Mouse (Mus musculus) left cerebral cortex, postnatal 14 days (tissue): ENCODE results near the gene Papss1. TPM values are rescaled to one million over a fixed set of nuclear protein-coding genes. Genes with fewer than 3 reads are reported as not detected.

Experiments
- DNase-seq, 2 experiments: peaks; one replicate each; pipeline ENCODE4 v3.0.0; 2021 to 2022; ENCODE audit warnings: low spot score in 2 of 2, mixed read lengths in 1 of 2
- intact Hi-C: fragments of 180-260 bp; cut with DNase I; formaldehyde crosslinking; loops from one replicate; pipeline ENCODE4 v1.15.1; 2025
- total RNA-seq, 2 experiments: library from RNA; stranded (reverse); gene quantifications; 2 replicates each; pipeline ENCODE4 v1.2.3; 2021

Papss1 gene
- total RNA-seq, 2 experiments from 2014 or later = 69.9 to 73.5 TPM

DNA sequence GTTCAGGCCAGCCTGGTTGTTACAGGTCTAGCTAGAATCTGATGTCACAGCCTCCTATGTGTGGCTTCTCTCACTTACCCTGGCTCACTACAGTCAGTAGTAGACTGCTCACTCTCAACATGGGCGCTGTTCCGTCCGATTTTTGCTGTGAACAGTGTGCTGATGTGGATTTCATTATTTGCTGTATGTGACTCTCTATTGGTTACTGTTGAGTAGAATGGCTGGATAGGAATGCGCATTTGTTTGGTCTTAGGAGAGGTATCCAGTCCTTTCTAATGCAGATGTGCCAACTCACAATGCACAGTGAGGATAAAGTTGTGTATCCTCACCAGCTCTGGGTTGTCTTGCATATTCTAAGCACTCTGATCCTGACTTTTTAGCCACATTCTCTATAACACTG lies 62.9 kb downstream of the Papss1 start:
- intact Hi-C loops = no loop called here
- DNase-seq = no peak

- intact Hi-C loops = no loop called here
- no peak for DNase-seq
Observed at GRCm38 (mm10) chr3:131628265-131628664, 63.7 kb downstream of the Papss1 start.

- no peak for DNase-seq
- intact Hi-C loops = no loop called here
Observed at GRCm38 (mm10) chr3:131628931-131629330, 64.4 kb downstream of the Papss1 start.

- intact Hi-C loops = no loop called here
- DNase-seq = no peak
Observed at GRCm38 (mm10) chr3:131630407-131631317, 66.1 kb downstream of the Papss1 start.

DNA sequence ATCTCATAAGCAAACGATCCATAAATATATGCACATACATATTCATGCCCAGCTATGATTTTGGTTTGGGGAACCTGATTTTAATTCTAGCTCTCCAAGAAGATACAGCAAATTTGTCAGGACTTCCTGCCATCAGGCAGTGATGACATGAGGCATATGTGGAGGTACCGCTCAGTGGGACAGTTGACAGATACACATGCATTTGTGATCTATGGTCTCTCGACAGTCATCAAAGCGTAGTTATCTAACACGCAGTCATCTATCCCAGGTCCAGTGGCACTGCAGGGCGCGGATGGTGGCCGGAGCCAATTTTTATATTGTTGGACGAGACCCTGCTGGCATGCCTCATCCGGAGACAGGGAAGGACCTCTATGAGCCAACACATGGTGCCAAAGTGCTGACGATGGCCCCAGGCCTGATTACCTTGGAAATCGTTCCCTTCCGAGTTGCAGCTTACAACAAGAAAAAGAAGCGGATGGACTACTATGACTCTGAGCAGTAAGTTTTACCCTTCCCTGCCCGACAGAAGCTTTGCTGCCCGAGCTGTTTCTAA lies 66.8 kb downstream of the Papss1 start:
- intact Hi-C loops = no loop called here
- DNase-seq = no peak

GRCm38 (mm10) chr3:131634091-131634490 lies 69.5 kb downstream of the Papss1 start:
- no peak for DNase-seq
- intact Hi-C loops = no loop called here

DNA sequence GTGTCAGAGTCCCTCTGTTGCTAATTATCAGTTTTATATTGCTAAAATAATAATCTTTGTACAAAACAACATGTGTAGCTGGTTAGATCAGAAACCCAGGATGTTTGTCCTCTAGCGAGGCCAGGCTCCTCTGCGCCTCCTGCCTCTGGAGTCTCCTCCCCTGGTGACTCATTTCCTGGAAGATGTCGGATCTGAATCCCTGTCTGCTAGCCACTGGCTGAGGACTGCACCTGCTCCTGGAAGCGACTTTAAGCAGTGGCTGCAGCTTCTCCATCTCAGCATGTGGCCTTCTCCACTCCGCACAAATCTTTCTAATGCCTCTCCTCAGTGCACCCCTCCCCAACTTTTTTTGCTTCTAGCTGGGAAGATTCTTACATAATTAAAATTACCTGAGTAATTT lies 71.6 kb downstream of the Papss1 start:
- no peak for DNase-seq
- intact Hi-C loops = no loop called here

GRCm38 (mm10) chr3:131637008-131637407 lies 72.4 kb downstream of the Papss1 start:
- intact Hi-C loops = no loop called here
- DNase-seq = no peak

- no peak for DNase-seq
- intact Hi-C loops = no loop called here
Observed at GRCm38 (mm10) chr3:131637664-131638063, 73.1 kb downstream of the Papss1 start.

DNA sequence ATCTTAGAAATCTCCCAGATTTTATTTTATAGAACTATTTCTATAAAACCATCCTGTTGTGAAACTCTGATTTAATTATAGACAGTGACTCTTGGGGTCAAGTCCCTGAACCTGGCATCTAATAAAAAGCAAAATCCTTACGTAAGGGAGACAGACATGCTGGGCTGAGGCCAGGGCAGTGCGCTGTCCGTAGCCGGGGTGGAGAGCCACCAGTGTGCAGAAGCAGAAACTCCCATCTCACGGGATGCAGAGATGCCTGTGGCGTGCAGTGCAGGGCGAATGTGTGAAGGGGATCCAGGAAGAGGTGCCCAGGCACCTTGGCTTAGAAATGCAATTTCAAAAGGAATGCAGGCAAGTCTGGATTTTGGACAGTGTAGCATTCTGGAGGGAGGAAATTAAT lies 73.6 kb downstream of the Papss1 start:
- no peak for DNase-seq
- intact Hi-C loops = no loop called here

DNA sequence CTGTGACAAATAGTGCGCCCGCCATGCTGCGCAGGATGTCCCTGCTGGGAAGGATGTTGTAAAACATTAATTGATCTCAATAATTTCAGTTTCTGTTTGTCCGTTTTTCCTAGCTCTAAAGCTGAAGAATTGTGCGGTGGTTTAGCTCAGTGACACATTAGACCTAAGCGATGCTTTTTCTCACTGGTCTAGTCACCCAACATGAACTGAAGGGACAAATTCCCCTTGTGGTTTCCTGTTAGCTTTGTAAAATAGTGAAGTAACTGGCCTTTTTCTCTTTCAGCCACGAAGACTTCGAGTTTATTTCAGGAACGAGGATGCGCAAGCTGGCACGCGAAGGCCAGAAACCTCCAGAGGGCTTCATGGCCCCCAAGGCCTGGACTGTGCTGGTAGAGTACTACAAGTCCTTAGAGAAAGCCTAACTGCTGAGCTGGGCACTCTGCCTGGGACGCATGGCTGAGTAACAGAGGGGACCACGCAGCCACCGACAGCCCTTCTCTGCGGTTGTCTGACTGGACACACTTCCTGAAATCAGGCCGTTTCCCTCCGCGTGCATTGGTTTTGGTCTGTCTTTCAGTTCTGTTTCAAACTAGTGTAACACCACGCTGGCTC lies 78.2 kb downstream of the Papss1 start:
- intact Hi-C loops = no loop called here
- peak; percentile 47 to 49 for DNase-seq

GRCm38 (mm10) chr3:131645203-131645602 lies 80.6 kb downstream of the Papss1 start:
- intact Hi-C loops = no loop called here
- no peak for DNase-seq

- intact Hi-C loops = no loop called here
- no peak for DNase-seq
Observed at GRCm38 (mm10) chr3:131654366-131654765, 89.8 kb downstream of the Papss1 start.

DNA sequence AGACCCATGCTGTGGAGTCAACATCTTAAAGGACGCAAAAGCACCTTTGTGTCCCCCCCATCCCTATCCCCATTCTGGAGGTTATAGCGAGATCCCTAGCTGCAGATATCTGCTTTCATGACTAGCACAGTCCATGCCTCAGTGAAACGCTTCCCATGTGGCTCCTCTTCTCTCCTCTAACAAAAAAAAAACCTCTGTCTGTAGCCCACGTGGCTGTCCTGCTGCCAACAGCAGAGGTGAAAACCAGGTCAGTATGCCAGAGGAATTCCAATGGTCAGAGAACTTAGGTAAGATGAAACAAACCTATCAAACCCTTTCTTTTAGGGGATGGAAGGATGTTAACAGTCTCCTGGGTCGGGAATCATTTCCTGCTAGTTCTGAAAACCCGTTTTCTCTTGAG lies 91.5 kb downstream of the Papss1 start:
- no peak for DNase-seq
- intact Hi-C loops = no loop called here

DNA sequence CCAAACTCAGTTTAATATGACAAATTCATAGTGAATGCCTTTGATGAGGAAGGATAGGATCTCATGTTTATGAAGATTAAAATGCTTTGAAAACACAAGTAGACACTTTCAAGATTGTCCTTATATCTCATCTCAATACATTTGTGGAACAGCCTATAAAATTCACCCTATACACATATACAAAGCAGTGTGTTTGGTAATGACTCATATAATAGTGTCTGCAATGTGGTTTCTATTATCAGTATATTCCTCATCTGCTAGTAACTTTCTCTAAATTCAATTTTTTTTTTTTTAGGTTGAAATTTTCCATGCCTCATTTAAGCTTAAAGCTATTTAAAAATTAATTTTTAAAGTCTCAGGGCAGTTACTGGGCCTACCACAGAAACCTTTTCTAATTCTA lies 95.6 kb downstream of the Papss1 start:
- intact Hi-C loops = no loop called here
- DNase-seq = no peak

- no peak for DNase-seq
- intact Hi-C loops = no loop called here
Observed at GRCm38 (mm10) chr3:131660629-131661028, 96.1 kb downstream of the Papss1 start.

DNA sequence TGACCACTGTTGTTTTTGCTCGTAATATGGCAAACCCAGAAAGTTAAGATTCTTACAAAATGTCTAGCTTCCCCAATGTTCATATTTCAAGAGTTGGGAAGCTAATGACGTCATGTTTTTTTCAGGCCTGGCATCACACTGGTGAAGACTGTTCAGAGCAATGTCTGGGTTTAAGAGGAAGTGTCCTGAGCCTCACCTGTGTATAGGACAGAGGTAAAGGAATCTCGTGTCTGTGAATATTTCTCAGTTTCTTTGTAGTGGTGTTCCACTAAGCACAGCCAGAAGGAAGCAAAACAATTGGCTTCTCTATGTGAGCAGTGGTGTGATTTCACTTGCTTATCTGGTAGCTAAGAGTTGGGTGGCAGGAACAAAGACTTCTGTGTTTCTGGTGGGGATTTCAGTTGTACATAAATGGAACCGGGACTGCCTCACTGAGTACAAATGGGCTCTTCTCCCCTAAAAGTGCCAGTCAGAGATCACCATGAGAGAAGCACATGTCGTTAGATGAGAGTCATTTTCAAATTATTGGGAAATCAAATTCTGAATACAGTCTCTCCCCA lies 98.1 kb downstream of the Papss1 start:
- intact Hi-C loops = no loop called here
- no peak for DNase-seq

- intact Hi-C loops = no loop called here
Observed at GRCm38 (mm10) chr3:131669910-131670309, 105.3 kb downstream of the Papss1 start.

GRCm38 (mm10) chr3:131686106-131686505 lies 121.5 kb downstream of the Papss1 start:
- intact Hi-C loops = no loop called here
- peak; percentile 66 to 76 for DNase-seq

More at GRCm38 (mm10) chr3:131669910-131670309, 105.3 kb downstream of the Papss1 start:
- DNase-seq = no peak

DNA sequence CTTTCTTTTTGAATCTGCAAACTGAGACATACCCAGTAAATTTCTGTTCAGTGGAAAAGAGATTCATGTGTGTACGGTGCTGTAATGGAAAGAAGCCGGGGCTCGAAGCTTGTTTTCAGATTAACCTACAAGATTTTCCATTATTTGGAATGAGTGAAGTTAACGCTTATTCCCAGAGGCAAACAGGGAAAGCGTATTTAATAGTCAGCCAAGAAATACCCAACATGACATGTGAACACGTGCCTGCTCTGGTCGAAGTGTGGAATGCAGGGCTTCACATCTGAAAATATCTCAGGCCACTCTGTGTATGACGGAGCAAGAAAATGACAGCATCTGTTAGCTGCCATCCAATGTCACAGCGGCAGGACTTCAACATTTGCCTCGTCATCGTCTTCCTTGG lies 125.4 kb downstream of the Papss1 start:
- intact Hi-C loops = no loop called here
- no peak for DNase-seq
